Comparison of ENCODE assay signal across 24 mouse cellular contexts in genomic region chr4:64755986-64756385, GRCm38 (mm10).
A peak's percentile ranks its signal among the peaks of the same experiment; 100 is the strongest.
DNase-seq lines count a peak whose midpoint lies in the region; ATAC-seq and TF ChIP-seq lines count a peak whose summit lies in the region.
"Had no signal": no experiment of that assay in that cellular context is flagged by ENCODE, and none has a peak within 500 bp of the region (broad histone marks: within the 10 kb centered on the region; RNA-seq: fewer than 3 reads in every experiment).

No protein-coding gene starts in this region.

- TF ChIP-seq CTCF in brain, embryonic 14.5 days (IDR thresholded peaks at IDR 0.05; ENCODE audit: borderline replicate concordance, extremely low read depth, insufficient read depth, insufficient read length), result no peak

- H3K9ac ChIP-seq in limb, embryonic 12.5 days (replicated peaks), result no peak overlapping the region
- H3K9ac ChIP-seq: heart, embryonic 12.5 days; hindbrain, embryonic 12.5 days; liver, embryonic 12.5 days; midbrain, embryonic 12.5 days had no signal

- 34% methylated on average over 4 of the region's 4 CpGs for WGBS in limb, embryonic 12.5 days

- H3K27me3 ChIP-seq in limb, embryonic 12.5 days, result no peaks in the 10 kb centered on the region
- H3K27me3 ChIP-seq: heart, embryonic 12.5 days; hindbrain, embryonic 12.5 days; liver, embryonic 12.5 days; midbrain, embryonic 12.5 days had no signal

- no peak overlapping the region for H3K27ac ChIP-seq in limb, embryonic 12.5 days
- H3K27ac ChIP-seq: forebrain, embryonic 10.5 days; hindbrain, embryonic 12.5 days; liver, embryonic 12.5 days; midbrain, embryonic 12.5 days had no signal

- H3K4me1 ChIP-seq in limb, embryonic 12.5 days (replicated peaks), result peaks cover 3% of the 10 kb centered on the region; the same call in 1 of the 2 replicates
- H3K4me1 ChIP-seq: forebrain, embryonic 10.5 days; heart, embryonic 12.5 days; hindbrain, embryonic 12.5 days; liver, embryonic 12.5 days; midbrain, embryonic 12.5 days had no signal

- no peaks in the 10 kb centered on the region for H3K36me3 ChIP-seq in limb, embryonic 12.5 days
- H3K36me3 ChIP-seq: forebrain, embryonic 10.5 days; heart, embryonic 12.5 days; hindbrain, embryonic 12.5 days; liver, embryonic 12.5 days; midbrain, embryonic 12.5 days had no signal

- H3K9me3 ChIP-seq in limb, embryonic 12.5 days, result no peaks in the 10 kb centered on the region
- H3K9me3 ChIP-seq: forebrain, embryonic 10.5 days; heart, embryonic 12.5 days; hindbrain, embryonic 12.5 days; liver, embryonic 12.5 days; midbrain, embryonic 12.5 days had no signal

- H3K4me3 ChIP-seq in limb, embryonic 12.5 days (replicated peaks), result no peak overlapping the region
- H3K4me3 ChIP-seq: forebrain, embryonic 10.5 days; heart, embryonic 12.5 days; hindbrain, embryonic 12.5 days; liver, embryonic 12.5 days; midbrain, embryonic 12.5 days had no signal

- no peak for TF ChIP-seq POLR2A in brain, embryonic 14.5 days (IDR thresholded peaks at IDR 0.05; ENCODE audit: borderline replicate concordance, extremely low read depth, insufficient read depth, insufficient read length, poor library complexity, severe bottlenecking)

- peak; percentile 2 for DNase-seq in kidney, postnatal 14 days
- DNase-seq in kidney, adult 11 months, result no peak
- DNase-seq in NIH3T3 (ENCODE audit: low read depth), result peak; percentile 52
- peak; percentile 7 for DNase-seq in brain, embryonic 14.5 days (ENCODE audit: low read depth)
- no peak for DNase-seq in gastrocnemius, postnatal 25 days
- DNase-seq: adrenal gland, postnatal 25 days; cerebellum, adult 9-10 months; gastrocnemius, postnatal 14 days; heart, adult 18-20 months; heart, postnatal 10 days; kidney, adult 2 months; kidney, postnatal 25 days; lung, adult 18-20 months; lung, postnatal 10 days; thymus, adult 2 months had no signal

- peak; percentile 68; the same call in 1 of the 2 replicates for ATAC-seq in limb, embryonic 12.5 days (ENCODE audit: insufficient number of reproducible peaks, insufficient read depth, low FRiP score, low TSS enrichment, low read depth)
- no peak for ATAC-seq in erythroid progenitor cell, adult 5-6 weeks (replicated peaks; ENCODE audit: low FRiP score, poor library complexity, severe bottlenecking)
- ATAC-seq: forebrain, embryonic 16.5 days; inflammation-experienced regulatory T-cells, adult 6 months; liver, embryonic 12.5 days had no signal

- H3K4me2 ChIP-seq in limb, embryonic 12.5 days, result no peak overlapping the region
- H3K4me2 ChIP-seq: heart, embryonic 12.5 days; hindbrain, embryonic 12.5 days; liver, embryonic 12.5 days; midbrain, embryonic 12.5 days had no signal

Comparison
In these comparisons a context has a peak if more than half of its experiments do, and no peak if none do; other contexts are left out.
1. DNase-seq: peak in kidney, postnatal 14 days (single experiment), NIH3T3 (single experiment) and brain, embryonic 14.5 days (single experiment); none in kidney, adult 11 months (single experiment) and gastrocnemius, postnatal 25 days (single experiment).